Mouse (Mus musculus) cerebellum, postnatal 14 days (tissue): ENCODE measurements around the gene Ctdspl2.
"Not testable (repeated sequence)": the region's sequence is repeated elsewhere in the genome, so short reads cannot be mapped to it uniquely, and the experiment has no call there.

ENCODE experiments used
- DNase-seq, 2 experiments: peaks; one replicate each; pipeline ENCODE4 v3.0.0; 2021; ENCODE audit warnings: mixed read lengths in 2 of 2

The Ctdspl2 gene

DNA sequence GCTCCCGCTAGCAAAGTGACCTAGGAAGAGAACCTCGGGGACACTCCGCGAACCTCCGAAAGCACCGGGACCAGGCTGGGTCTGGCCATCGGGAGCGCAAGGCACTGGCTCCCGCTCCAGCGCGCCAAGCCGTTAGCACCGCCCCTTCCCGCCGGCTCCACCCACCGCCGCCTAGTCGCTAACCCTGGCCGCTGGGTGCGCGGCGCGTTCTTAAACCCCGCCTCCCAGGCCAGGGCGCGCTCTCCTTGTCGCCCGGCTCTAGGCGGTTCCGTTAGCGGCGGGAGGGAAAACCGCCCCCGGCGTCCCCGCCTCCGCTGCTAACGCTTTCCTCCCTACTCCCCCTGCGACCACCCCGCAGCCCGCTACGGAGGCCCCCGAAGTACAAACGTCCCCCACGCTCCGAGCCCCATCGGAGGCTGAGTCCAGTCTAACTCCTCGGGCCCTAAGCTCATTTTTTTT is at the start of gene Ctdspl2, which contains the start of gene Mageb3:
Gene Ctdspl2, plus strand, starts transcription at position 237 of the 459 bp plus-strand sequence.
Gene Mageb3, minus strand, starts transcription at position 328 of the 459 bp plus-strand sequence.
- DNase-seq = peak; percentile 97

DNA sequence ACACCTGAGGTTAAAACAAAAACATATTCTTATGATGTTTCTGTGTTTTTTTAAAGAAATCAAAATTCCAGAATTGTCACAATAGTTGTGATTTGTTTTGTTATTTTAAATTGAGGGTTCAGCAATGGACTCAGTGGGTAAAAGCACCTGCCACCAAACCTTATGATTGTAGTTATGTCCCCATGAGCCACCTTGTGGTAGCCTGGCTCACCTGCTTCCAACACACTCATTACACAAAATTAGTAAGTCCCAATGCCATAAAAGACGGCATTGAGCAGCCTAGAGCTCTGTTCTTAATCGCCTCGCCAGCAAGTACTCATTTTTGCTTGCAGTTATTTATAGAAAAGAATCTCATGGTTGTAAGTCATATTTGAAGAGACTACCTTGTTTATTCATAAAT is 45.8 kb upstream of the Ctdspl2 start:
- peak; percentile 14 to 18 for DNase-seq

DNA sequence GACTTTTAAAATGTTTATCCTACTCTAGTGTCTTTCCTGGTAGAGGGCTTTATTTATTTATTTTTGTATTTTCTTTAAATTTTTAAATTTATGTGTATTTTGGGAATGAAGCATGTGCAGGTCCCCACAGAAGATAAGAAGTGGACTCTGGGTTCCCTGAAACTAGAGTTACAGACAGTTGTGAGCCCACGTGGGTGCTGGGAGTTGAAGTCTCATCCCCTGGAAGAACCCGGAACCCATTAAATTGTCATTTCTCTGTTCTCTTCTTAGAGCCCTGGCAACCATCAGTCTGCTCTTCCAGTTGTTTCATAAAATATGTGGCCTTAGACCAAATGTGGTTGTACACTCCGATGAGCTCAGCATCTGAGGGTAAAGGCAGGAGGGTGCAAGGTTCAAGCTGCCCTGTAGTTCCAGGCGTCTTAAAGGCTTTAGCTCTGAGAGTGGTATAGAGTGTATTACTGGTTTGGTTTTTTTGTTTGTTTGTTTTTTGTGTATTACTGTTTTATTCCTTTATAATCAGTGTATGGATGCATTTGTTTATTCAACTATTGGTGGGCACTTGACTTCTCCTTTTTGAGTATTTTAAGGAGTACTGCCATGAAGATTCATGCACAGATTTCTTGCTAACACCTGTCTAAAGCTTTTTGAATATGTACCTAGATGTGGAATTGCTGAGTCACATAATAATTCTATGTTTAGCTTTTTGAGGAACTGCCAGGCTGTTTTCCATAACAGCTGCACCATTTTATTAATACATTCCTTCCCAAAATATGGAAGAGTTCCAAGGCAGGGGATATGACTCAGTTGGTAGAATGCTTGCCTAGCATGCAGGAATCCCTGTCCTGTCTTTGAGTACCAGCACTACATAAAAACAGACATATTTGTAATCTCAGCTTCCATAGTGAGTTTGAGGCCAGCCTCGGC is 39.5 kb upstream of the Ctdspl2 start:
- no peak for DNase-seq

DNA sequence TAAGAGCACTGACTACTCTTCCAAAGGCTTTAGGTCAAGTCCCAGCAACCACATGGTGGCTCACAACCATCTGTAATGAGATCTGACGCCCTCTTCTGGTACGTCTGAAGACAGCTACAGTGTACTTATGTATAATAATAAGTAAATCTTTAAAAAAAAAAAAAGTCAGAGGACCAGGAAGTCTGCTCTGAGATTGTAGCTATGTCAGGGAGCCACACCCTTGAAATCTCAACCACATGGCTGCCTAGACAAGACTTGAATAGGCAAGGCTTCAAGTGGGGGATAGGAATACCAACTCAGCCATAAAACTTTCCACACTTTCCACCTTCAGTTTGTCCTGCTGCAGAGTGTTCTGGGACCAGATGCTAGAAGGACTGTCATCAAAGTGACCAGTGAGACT is 18.2 kb upstream of the Ctdspl2 start:
- DNase-seq = not testable (repeated sequence)

DNA sequence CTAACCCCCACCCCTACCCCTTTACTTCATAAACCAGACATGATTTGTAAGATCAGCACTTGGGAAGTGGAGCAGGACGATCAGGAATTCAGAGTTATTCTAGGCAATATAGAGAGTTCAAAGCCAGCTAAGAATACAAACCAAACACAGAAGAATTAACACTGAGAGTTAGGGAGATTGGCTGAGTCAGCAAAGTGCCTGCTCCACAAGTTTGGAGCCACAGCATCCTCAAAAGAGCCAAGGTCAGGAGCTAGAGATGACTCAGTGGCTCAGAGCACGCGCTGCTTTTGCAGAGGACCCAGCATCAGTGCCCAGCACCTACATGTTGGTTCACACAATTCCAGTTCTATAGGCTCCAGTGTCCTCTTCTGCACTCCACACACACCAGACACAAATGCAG is 12.4 kb upstream of the Ctdspl2 start:
- DNase-seq = no peak

DNA sequence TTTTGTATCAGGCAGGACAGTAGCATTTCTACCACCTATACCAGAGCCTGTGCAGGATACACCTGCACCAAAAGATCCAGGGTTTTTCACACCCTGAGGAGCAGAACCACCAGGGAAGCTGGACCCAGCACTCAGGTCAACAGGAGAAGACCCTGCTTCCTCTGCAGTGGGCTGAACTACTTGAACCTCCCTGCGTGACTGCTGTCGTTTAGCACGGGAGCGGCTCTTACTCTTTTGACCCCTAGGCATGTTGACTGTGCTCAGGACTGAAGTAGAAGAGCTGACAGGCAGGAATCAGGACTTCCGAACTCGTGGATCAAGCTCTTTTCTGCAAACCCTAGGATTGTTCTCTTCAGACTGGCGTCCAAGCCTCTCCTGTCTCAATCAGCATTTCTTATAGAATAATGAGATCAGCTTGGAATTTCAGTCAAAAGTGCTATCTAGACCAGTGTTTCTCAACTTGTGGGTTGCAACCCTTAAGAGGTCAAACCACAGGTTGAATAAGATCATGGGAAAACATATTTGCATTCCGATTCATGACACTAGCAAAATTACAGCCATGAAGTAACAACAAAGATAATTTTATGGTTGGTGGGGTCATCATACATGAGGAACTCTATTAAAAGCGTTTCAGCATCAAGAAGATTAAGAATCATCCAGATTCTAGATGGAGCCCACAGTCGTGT is 687 bp upstream of the Ctdspl2 start:
- peak; percentile 5 to 8 for DNase-seq

DNA sequence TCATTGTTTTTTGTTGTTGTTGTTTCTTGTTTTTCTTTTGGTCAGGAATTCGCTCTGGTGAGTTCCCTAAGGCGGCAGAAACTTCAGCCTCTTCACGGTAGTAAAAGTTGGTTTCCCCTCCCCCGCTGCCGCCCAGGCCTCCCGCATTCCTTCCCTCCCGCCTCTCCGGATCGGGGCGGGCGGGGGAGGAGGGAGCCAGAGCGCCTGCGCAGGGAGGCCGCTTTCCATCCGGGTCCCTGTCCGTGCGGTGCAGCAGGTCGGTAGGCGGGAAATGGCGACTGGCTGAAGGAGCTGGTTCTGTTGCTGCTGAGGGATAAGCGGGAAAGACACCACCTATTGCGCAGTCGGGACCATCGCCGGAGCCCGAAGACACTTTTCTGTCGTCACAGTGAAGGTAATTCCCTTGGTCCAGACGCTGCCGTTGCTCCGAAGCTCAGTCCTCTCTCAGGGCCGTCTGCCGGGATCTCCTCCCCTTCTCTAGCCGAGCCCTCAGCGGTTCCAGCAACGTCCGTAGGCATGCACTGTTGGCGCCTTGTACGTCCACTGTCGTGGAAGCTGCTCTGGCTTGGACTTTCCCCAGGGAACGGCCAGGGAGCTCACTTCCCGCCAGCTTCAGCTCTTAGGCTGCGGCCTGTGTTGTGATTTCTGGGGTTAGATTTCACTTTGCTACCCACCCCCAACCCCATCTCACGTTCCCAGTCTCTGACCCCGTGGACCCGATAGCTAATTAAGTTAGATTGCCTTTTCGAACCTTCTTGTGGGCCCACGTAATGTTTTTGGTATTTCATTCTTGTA is 620 bp downstream of the Ctdspl2 start:
- DNase-seq = peak; percentile 98

DNA sequence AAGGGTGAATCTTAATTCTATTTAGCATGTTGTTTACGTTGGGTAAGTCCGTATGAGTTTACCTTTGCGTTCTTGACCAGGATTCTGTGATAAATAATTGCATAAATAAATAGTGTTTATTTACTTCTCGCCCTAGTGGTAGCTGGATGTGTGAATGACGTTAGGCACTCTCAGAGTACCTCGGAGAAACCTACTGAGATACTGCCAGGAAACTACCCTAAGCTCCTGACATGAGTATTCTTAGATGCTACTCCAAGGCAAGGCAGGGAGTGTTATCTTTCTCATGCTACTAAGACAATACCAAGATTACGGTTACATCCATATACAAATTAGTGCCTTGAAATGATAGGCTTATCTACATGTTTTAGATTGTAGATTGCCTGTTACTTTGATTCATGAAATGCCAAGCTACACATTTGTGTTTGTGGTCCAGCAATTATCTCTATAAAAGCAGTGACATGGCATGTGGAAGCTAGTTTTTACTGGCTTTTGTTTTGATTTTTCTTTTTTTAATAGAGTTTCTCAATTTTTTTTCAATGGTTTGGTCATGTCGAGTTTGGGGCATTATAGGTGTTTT is 1.5 kb downstream of the Ctdspl2 start:
- DNase-seq = no peak

DNA sequence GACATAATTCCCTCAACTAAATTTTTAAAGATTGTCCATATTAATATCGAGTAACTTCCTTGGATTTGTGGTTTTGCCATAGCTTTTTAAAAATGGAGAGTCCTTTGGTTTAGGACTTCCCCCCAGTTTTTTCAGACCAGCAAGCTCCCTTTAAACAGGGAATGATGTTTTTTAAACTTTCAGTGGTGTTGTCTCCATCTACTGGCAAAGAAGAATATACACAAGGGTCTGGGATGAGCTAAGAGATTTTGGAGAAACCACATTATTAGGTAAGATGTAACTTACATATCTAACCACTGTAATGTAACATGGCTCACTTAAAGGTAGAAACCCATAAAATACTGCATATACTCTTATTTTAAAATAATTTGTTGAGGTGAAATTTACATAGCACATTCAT is 39.9 kb downstream of the Ctdspl2 start:
- no peak for DNase-seq

DNA sequence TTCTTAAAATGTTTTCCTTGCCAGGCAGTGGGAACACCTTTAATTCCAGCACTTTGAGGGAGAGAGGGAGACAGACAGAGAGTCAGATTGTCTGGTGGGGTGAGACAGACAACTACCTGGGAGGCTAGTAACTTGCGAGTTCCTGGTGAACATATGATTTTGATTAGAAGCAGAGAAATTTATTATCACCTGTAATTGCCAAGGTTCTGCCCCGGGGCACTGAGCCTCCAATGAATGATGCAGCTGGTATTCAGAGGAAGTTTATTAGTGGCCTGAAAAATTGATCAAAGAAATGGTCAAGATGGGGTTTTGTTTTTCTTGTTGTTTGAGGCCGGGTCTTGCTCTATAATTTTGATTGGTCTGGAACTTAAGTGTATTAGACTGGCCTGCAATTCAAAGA is 53.0 kb downstream of the Ctdspl2 start:
- no peak for DNase-seq

DNA sequence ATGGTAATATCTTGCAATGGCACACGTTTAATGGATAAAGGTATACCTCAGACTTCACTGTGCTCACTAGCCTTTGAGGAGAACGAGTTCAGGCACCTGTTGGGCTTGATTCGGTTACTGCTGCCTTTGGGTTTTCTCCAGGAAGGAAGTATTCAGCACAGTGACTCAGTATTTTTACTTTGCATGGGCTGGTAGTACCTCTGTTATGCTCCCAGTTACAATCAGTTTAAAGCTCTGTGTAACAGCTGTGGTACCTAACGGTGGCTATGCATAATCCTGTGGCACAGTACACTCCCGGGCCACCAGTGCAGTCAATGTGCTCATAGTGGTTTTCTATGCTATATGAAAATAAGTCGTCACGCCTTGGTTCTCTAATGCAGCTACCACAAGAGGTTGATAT is 55.6 kb downstream of the Ctdspl2 start:
- no peak for DNase-seq

DNA sequence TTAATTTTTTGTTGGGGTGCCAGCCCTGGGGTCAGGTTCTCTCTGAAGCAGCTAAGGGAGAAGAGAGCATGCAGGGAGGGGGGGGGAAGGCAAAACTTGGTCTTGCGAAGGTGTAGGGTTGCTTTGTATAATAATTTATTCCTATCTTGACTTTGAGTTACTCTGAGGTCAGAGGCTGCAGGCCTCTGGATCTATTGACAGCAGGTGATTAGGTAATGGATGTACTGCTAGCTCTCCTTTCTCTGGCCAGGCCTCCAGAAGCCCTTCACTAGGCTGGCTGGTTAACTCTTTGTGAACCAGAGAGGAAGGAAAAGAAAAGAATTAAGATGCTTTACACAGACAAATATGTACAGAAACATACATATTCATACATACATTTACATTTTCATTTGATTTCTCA is 62.9 kb downstream of the Ctdspl2 start:
- DNase-seq = no peak

DNA sequence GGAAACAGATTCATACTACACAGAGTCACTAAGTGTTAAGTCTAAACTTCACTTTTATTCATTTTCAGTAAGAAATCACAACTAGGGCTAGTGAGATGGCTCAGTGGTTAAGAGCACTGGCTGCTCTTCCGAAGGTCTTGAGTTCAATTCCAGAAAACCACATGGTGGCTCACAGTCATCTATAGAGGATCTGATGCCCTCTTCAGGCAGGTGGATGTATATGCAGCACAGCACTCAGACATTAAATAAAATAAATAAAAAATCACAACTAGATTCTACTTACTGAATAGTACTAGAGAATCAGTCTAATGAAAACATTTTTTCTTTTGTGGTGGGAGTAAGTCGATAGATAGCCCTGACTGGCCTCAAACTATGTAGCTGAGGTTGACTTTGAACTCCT is 66.5 kb downstream of the Ctdspl2 start:
- DNase-seq = no peak

DNA sequence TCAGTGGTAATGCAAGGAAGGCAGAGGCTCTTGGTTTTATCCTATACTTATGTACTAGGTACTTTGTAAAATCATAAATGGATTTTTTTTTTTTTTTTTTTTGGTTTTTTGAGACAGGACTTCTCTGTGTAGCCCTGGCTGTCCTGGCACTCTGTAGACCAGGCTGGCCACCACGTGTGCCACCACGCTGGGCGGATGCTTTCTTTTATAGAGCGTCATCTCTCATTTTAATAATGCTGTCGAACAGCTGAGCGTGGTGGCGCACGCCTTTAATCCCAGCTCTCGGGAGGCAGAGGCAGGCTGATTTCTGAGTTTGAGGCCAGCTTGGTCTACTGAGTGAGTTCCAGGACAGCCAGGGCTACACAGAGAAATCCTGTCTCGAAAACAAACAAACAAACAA is 71.3 kb downstream of the Ctdspl2 start:
- DNase-seq = peak in 1 of 2 experiments; percentile 14

DNA sequence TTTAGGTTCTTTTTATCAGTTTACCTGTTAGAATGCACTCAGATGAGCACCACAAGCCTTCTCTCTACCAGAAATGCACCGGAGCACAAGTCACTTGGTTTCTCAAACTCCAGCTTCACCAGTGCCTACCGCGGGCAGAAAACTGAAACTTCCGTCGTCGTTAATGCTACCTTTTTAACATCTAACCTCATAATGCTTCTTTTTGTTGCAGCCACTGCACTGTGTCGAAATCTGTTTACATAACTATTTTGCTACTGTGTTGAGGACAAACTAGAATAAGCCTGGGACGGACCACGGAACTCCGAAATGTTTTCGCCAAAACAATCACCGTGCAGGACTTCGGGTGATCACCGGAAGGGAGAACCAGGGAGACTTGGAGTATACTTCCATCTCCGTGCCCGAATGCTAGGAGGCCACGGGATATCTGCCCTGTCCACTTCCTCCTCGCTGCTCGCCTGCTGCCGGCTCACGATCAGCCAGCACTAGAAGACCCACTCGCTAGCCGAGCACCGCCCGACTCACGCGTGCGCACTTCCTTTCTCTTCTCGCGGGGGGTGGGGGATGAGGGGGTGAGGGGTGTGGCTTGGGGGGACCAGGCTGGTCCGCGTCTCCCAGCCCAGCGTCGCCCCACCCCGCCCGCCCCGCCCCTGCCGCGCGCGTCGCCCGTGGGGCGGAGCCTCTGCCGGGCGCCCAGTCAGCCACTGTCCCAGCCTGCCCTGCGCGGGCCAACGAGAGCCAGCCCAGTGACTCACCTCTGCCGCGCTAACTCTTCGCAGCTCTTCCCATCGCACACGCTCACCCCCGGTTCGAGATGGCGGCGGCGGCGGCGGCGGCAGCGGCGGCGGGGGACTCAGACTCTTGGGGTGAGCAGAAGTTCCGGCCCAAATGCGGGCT is 72.3 kb downstream of the Ctdspl2 start, which contains the start of gene Eif3j1:
Gene Eif3j1, plus strand, starts transcription at position 685 of the 894 bp plus-strand sequence.
- peak; percentile 92 for DNase-seq

DNA sequence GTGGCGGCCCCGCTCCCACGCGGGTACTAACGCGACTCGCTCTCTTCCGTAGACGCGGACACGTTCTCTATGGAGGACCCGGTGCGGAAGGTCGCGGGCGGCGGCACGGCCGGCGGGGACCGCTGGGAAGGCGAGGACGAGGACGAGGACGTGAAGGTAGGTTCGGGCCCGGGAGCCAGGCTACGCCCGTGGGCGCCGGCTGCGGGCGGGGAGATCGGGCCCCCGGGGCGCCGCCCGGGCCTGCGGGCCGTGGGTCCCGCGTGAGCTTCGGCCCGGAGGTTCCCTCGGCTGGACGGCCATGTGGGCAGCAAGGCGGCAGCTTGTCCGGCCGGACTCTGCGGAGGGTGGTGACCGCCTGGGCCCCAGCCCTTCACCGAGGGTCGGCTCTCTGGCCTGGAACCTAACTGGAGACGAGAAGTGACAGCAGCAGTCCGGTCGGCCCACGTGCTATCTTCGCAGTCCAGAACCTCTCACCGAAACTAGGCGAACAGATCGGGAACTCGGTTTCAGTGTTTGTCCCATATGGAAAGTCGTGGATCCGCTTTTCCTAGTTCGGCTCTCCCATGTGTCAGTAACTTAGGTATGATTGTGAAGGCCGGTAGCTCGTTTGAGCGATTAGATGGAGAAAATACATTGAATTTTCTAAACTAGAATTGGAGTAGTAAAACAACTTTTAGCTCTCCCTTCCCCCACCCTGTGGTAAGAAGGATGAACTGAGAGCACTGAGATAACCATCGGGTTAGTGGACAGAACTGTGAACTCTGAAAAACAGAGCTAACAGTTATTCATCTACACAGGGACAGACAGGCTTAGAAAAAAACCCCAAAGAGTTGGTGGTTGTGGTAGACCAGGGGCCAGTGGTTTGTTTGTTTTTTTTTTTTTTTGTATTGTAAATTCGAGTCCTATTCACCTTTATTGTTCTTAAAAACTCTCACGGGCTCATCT is 73.2 kb downstream of the Ctdspl2 start:
- peak in 1 of 2 experiments; percentile 53 for DNase-seq

DNA sequence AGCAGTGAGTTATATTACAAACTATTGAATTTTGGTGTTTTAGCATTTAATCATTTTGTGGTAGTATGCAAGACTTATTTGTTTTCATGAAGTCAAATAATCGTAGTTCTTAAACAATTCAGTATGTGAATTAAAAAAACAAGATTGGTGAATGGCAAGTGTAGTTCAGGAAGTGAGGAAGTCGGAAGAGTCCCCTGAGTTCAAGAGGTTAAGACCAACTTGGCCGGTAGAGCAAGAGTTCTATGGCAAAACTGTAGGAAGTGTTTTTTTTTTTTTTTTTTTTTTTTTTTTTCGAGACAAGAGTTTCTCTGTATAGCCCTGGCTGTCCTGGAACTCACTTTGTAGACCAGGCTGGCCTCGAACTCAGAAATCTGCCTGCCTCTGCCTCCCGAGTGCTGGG is 76.2 kb downstream of the Ctdspl2 start:
- DNase-seq = no peak

DNA sequence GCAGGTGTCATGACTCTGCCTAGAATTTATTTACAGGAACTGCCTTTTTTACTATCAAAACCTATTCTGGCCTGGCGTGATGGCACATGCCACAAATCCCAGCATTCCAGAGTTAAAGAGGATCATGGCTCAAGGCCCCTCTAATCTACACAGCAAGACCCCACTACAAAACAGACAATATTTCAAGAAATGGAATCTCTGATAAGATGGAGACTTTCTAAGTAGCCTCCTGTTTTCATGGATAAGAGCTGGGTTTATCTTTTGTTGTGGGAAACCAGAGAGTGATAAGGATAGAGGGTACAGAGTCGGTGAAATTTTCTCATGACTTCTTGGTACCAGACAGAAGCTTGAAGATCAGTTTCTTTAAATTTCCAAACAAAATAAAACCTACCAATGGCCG is 80.3 kb downstream of the Ctdspl2 start:
- DNase-seq = no peak

DNA sequence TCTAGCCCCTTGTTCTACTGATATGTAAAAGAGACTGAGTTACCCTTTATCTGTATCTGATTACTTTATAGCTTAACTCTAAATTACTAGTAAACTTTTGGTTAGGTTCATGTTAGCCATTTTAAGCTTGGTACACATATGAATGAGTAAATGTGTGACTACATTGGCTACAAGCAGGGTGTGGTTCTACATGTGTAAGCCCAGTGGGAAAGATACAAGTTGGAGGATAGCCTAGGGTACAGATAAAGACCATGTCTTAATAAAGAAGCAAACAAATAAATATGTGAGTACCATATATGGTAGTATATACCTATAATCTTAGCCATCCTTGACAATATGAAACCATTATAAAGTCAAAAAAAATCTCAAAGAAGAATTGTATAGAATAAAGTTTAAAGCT is 88.1 kb downstream of the Ctdspl2 start:
- DNase-seq = no peak
